Mouse (Mus musculus): Measurements from ENCODE around the gene Cbl.
A peak's percentile ranks its signal among the peaks of the same experiment; 100 is the strongest.

The Cbl gene

GRCm38 (mm10) chr9:44233802-44234478 is at the start of gene Cbl:
Cbl (minus strand) TSS chr9:44234049.
- peak; percentile 99 for DNase-seq (ENCODE audit: low read depth)

- DNase-seq (ENCODE audit: low read depth), result no peak
Measured at GRCm38 (mm10) chr9:44283183-44283582, 49.3 kb upstream of the Cbl start.

- no peak for DNase-seq (ENCODE audit: low read depth)
Measured at GRCm38 (mm10) chr9:44269973-44270372, 36.1 kb upstream of the Cbl start.

GRCm38 (mm10) chr9:44269077-44269476 is 35.2 kb upstream of the Cbl start:
- DNase-seq (ENCODE audit: low read depth), result no peak

- peak; percentile 47 for DNase-seq (ENCODE audit: low read depth)
Measured at GRCm38 (mm10) chr9:44268432-44268831, 34.6 kb upstream of the Cbl start, which contains the start of gene Nlrx1. Nlrx1 (minus strand) TSS chr9:44268599.

- DNase-seq (ENCODE audit: low read depth), result peak; percentile 82
Measured at GRCm38 (mm10) chr9:44268027-44268360, 34.1 kb upstream of the Cbl start.

- DNase-seq (ENCODE audit: low read depth), result no peak
Measured at GRCm38 (mm10) chr9:44267319-44268026, 33.6 kb upstream of the Cbl start.

GRCm38 (mm10) chr9:44266478-44267226 is 32.8 kb upstream of the Cbl start:
- no peak for DNase-seq (ENCODE audit: low read depth)

GRCm38 (mm10) chr9:44261388-44261787 is 27.5 kb upstream of the Cbl start:
- no peak for DNase-seq (ENCODE audit: low read depth)

GRCm38 (mm10) chr9:44259014-44259413 is 25.2 kb upstream of the Cbl start:
- no peak for DNase-seq (ENCODE audit: low read depth)

- no peak for DNase-seq (ENCODE audit: low read depth)
Measured at GRCm38 (mm10) chr9:44256213-44256612, 22.4 kb upstream of the Cbl start.

GRCm38 (mm10) chr9:44255136-44255521 is 21.3 kb upstream of the Cbl start:
- no peak for DNase-seq (ENCODE audit: low read depth)

- no peak for DNase-seq (ENCODE audit: low read depth)
Measured at GRCm38 (mm10) chr9:44254508-44255135, 20.8 kb upstream of the Cbl start.

- DNase-seq (ENCODE audit: low read depth), result no peak
Measured at GRCm38 (mm10) chr9:44253441-44253840, 19.6 kb upstream of the Cbl start.

- DNase-seq (ENCODE audit: low read depth), result no peak
Measured at GRCm38 (mm10) chr9:44251314-44251713, 17.5 kb upstream of the Cbl start, which contains the start of gene Pdzd3. Pdzd3 (minus strand) TSS chr9:44251471.

- DNase-seq (ENCODE audit: low read depth), result no peak
Measured at GRCm38 (mm10) chr9:44250445-44250844, 16.6 kb upstream of the Cbl start.

- no peak for DNase-seq (ENCODE audit: low read depth)
Measured at GRCm38 (mm10) chr9:44249181-44250146, 15.6 kb upstream of the Cbl start.

- DNase-seq (ENCODE audit: low read depth), result no peak
Measured at GRCm38 (mm10) chr9:44247907-44248306, 14.1 kb upstream of the Cbl start.

GRCm38 (mm10) chr9:44243621-44244020 is 9.8 kb upstream of the Cbl start:
- no peak for DNase-seq (ENCODE audit: low read depth)

- no peak for DNase-seq (ENCODE audit: low read depth)
Measured at GRCm38 (mm10) chr9:44241418-44241817, 7.6 kb upstream of the Cbl start.

- DNase-seq (ENCODE audit: low read depth), result no peak
Measured at GRCm38 (mm10) chr9:44240911-44241310, 7.1 kb upstream of the Cbl start.

All from c-Kit-positive CD71-negative TER-119-negative erythroid progenitor cells, embryonic 14.5 days (primary cell).